Mouse (Mus musculus): ENCODE results near the gene Nt5dc2. TPM values are rescaled to one million over a fixed set of nuclear protein-coding genes. Genes with fewer than 3 reads are reported as not detected.

The Nt5dc2 gene
- polyA plus RNA-seq, 1 experiment: 22.9 TPM

- 74% methylated on average over 3 of the region's 3 CpGs for WGBS
- H3K27ac ChIP-seq (ENCODE audit: control insufficient read depth, insufficient read depth, low read depth, low read length, poor library complexity): no peak overlapping the region
- TF ChIP-seq CTCF (IDR thresholded peaks at IDR 0.05; ENCODE audit: control insufficient read depth, insufficient read depth, low read length): no peak
- TF ChIP-seq POLR2A (IDR thresholded peaks at IDR 0.05; ENCODE audit: borderline replicate concordance, control insufficient read depth, low read depth, low read length): no peak
- no peak overlapping the region for H3K4me3 ChIP-seq (replicated peaks; ENCODE audit: control insufficient read depth, low read depth, low read length)
- no peaks in the 10 kb centered on the region for H3K4me1 ChIP-seq (ENCODE audit: control insufficient read depth, insufficient read depth, low read length)
Measured at GRCm38 (mm10) chr14:31114011-31114410, 16.8 kb upstream of the Nt5dc2 start.

GRCm38 (mm10) chr14:31115522-31115921 lies 15.3 kb upstream of the Nt5dc2 start:
- Histone ChIP-seq H3K4me3 (replicated peaks; ENCODE audit: control insufficient read depth, low read depth, low read length) (no peak overlapping the region), H3K4me1 (ENCODE audit: control insufficient read depth, insufficient read depth, low read length) (no peaks in the 10 kb centered on the region), H3K27ac (ENCODE audit: control insufficient read depth, insufficient read depth, low read depth, low read length, poor library complexity) (no peak overlapping the region)
- TF ChIP-seq POLR2A (IDR thresholded peaks at IDR 0.05; ENCODE audit: borderline replicate concordance, control insufficient read depth, low read depth, low read length) (no peak), CTCF (IDR thresholded peaks at IDR 0.05; ENCODE audit: control insufficient read depth, insufficient read depth, low read length) (no peak)
- WGBS: 59% methylated on average over 2 of the region's 2 CpGs

- H3K4me3 ChIP-seq (replicated peaks; ENCODE audit: control insufficient read depth, low read depth, low read length): no peak overlapping the region
- peak overlapping the region; percentile 31 for H3K27ac ChIP-seq (ENCODE audit: control insufficient read depth, insufficient read depth, low read depth, low read length, poor library complexity)
- WGBS: 62% methylated on average over 9 of the region's 9 CpGs
- no peak for TF ChIP-seq CTCF (IDR thresholded peaks at IDR 0.05; ENCODE audit: control insufficient read depth, insufficient read depth, low read length)
- H3K4me1 ChIP-seq (ENCODE audit: control insufficient read depth, insufficient read depth, low read length): peaks cover 3% of the 10 kb centered on the region; the same call in 1 of the 2 replicates
Measured at GRCm38 (mm10) chr14:31125106-31126075, 5.5 kb upstream of the Nt5dc2 start.

GRCm38 (mm10) chr14:31126826-31127225 lies 4.0 kb upstream of the Nt5dc2 start:
- 74% methylated on average over 8 of the region's 8 CpGs for WGBS
- Histone ChIP-seq H3K4me1 (ENCODE audit: control insufficient read depth, insufficient read depth, low read length) (peaks cover 5% of the 10 kb centered on the region; the same call in 1 of the 2 replicates), H3K27ac (ENCODE audit: control insufficient read depth, insufficient read depth, low read depth, low read length, poor library complexity) (no peak overlapping the region), H3K4me3 (replicated peaks; ENCODE audit: control insufficient read depth, low read depth, low read length) (no peak overlapping the region)
- no peak for TF ChIP-seq CTCF (IDR thresholded peaks at IDR 0.05; ENCODE audit: control insufficient read depth, insufficient read depth, low read length)
- TF ChIP-seq POLR2A (IDR thresholded peaks at IDR 0.05; ENCODE audit: borderline replicate concordance, control insufficient read depth, low read depth, low read length): no peak

GRCm38 (mm10) chr14:31128101-31128825 lies 2.6 kb upstream of the Nt5dc2 start:
- peaks cover 5% of the 10 kb centered on the region; the same call in 1 of the 2 replicates for H3K4me1 ChIP-seq (ENCODE audit: control insufficient read depth, insufficient read depth, low read length)
- under 1% methylated on average over 23 of the region's 23 CpGs for WGBS
- peak overlapping the region; percentile 77 for H3K4me3 ChIP-seq (replicated peaks; ENCODE audit: control insufficient read depth, low read depth, low read length)
- H3K27ac ChIP-seq (ENCODE audit: control insufficient read depth, insufficient read depth, low read depth, low read length, poor library complexity): peak overlapping the region; percentile 87
- TF ChIP-seq POLR2A (IDR thresholded peaks at IDR 0.05; ENCODE audit: borderline replicate concordance, control insufficient read depth, low read depth, low read length) (no peak), CTCF (IDR thresholded peaks at IDR 0.05; ENCODE audit: control insufficient read depth, insufficient read depth, low read length) (no peak)

- peak; percentile 96; the same call in 1 of the 2 replicates for TF ChIP-seq POLR2A (IDR thresholded peaks at IDR 0.05; ENCODE audit: borderline replicate concordance, control insufficient read depth, low read depth, low read length)
- peak; percentile 62 for TF ChIP-seq CTCF (IDR thresholded peaks at IDR 0.05; ENCODE audit: control insufficient read depth, insufficient read depth, low read length)
- under 1% methylated on average over 33 of the region's 33 CpGs for WGBS
- H3K4me3 ChIP-seq (replicated peaks; ENCODE audit: control insufficient read depth, low read depth, low read length): peak within 1 kb of the TSS; percentile 77
Measured at GRCm38 (mm10) chr14:31128826-31129219, 2.0 kb upstream of the Nt5dc2 start, which contains the start of gene Smim4. Gene Smim4, minus strand, starts transcription at chr14:31128956.

GRCm38 (mm10) chr14:31129326-31130235 lies 1.3 kb upstream of the Nt5dc2 start:
- peaks cover 5% of the 10 kb centered on the region; the same call in 1 of the 2 replicates for H3K4me1 ChIP-seq (ENCODE audit: control insufficient read depth, insufficient read depth, low read length)
- TF ChIP-seq POLR2A (IDR thresholded peaks at IDR 0.05; ENCODE audit: borderline replicate concordance, control insufficient read depth, low read depth, low read length): no peak
- TF ChIP-seq CTCF (IDR thresholded peaks at IDR 0.05; ENCODE audit: control insufficient read depth, insufficient read depth, low read length): no peak
- H3K4me3 ChIP-seq (replicated peaks; ENCODE audit: control insufficient read depth, low read depth, low read length): peak overlapping the region; percentile 58
- 52% methylated on average over 15 of the region's 15 CpGs for whole genome bisulfite sequencing
- H3K27ac ChIP-seq (ENCODE audit: control insufficient read depth, insufficient read depth, low read depth, low read length, poor library complexity): no peak overlapping the region

More at GRCm38 (mm10) chr14:31128826-31129219, 2.0 kb upstream of the Nt5dc2 start, which contains the start of gene Smim4:
- Histone ChIP-seq H3K4me1 (ENCODE audit: control insufficient read depth, insufficient read depth, low read length) (peaks cover 5% of the 10 kb centered on the region; the same call in 1 of the 2 replicates), H3K27ac (ENCODE audit: control insufficient read depth, insufficient read depth, low read depth, low read length, poor library complexity) (peak within 1 kb of the TSS; percentile 87)
